Mouse (Mus musculus) forebrain, embryonic 14.5 days (tissue): Measurements from ENCODE around the gene Srsf3. TPM values are rescaled to one million over a fixed set of nuclear protein-coding genes. Genes with fewer than 3 reads are reported as not detected.
"Not testable (repeated sequence)": the region's sequence is repeated elsewhere in the genome, so short reads cannot be mapped to it uniquely, and the experiment has no call there.

Experiments used
- ATAC-seq: fragments of 200-750 bp; cut with Nextera tagmentation; 2 replicates; pipeline ENCODE4 v1.8.0; 2017; ENCODE audit warnings: mild to moderate bottlenecking, moderate library complexity
- DNase-seq: peaks from one replicate; pipeline ENCODE4 v3.0.0-alpha.2; 2015; ENCODE audit warnings: low spot score
- H3K27ac ChIP-seq: fragments of 300-500 bp; sonication (generic); 2 replicates; pipeline ENCODE4 v1.5.1; 2014; ENCODE audit warnings: low read depth, mild to moderate bottlenecking, control low read depth, low read length, moderate library complexity
- H3K27me3 ChIP-seq: fragments of 300-500 bp; sonication (generic); replicated peaks from 2 replicates; pipeline ENCODE4 v1.6.1; 2014; ENCODE audit warnings: low read length, control low read depth, mixed read lengths; ENCODE audit not compliant: control insufficient read depth, insufficient read depth
- H3K36me3 ChIP-seq: fragments of 300-500 bp; sonication (generic); 2 replicates; pipeline ENCODE4 v1.6.1; 2014; ENCODE audit warnings: low read length, control low read depth; ENCODE audit not compliant: control insufficient read depth, insufficient read depth
- H3K4me1 ChIP-seq: fragments of 300-500 bp; sonication (generic); 2 replicates; pipeline ENCODE4 v1.6.1; 2014; ENCODE audit warnings: antibody characterized with exemption, low read length, control low read depth; ENCODE audit not compliant: control insufficient read depth, insufficient read depth
- H3K4me2 ChIP-seq: fragments of 300-500 bp; sonication (generic); 2 replicates; pipeline ENCODE4 v1.6.1; 2014; ENCODE audit warnings: mild to moderate bottlenecking, control low read depth, low read length
- H3K4me3 ChIP-seq: fragments of 300-500 bp; sonication (generic); 2 replicates; pipeline ENCODE4 v1.5.1; 2014; ENCODE audit warnings: low read depth, low read length, control low read depth
- H3K9ac ChIP-seq: fragments of 300-500 bp; sonication (generic); 2 replicates; pipeline ENCODE4 v1.6.1; 2014; ENCODE audit warnings: mild to moderate bottlenecking, low read length, control low read depth, moderate library complexity
- H3K9me3 ChIP-seq: fragments of 300-500 bp; sonication (generic); replicated peaks from 2 replicates; pipeline ENCODE4 v1.6.1; 2016; ENCODE audit warnings: low read length, control low read depth, mixed read lengths; ENCODE audit not compliant: control insufficient read depth
- WGBS: fragments of 180-500 bp; shearing (Covaris S2); extraction: QIAGEN DNeasy Blood & Tissue Kit; methylation state at CpG from one replicate; pipeline ENCODE4 v1.1.7; 2014; 5-methylcytosine and 5-hydroxymethylcytosine counted together
- polyA plus RNA-seq: library from polyadenylated mRNA; unstranded; fragments of >200 nt; fragmentation: Nextera tagmentation; extraction: Ambion mirVana; gene quantifications from 2 replicates; pipeline ENCODE4 v1.2.1, GENCODE M21; 2014

The Srsf3 gene
- polyA plus RNA-seq, 1 experiment from 2014 or later, result 712 TPM

GRCm38 (mm10) chr17:29035506-29035905 is 3.1 kb downstream of the Srsf3 start:
- DNase-seq (no peak), ATAC-seq (no peak)
- no peak overlapping the region for H3K9ac ChIP-seq
- peak overlapping the region; percentile 80 for H3K4me3 ChIP-seq
- H3K36me3 ChIP-seq, result peaks cover 45% of the 10 kb centered on the region
- H3K4me2 ChIP-seq, result peak overlapping the region; percentile 99
- no peaks in the 10 kb centered on the region for H3K27me3 ChIP-seq
- H3K27ac ChIP-seq, result no peak overlapping the region
- H3K4me1 ChIP-seq, result peaks cover 11% of the 10 kb centered on the region
- H3K9me3 ChIP-seq, result no peaks in the 10 kb centered on the region

GRCm38 (mm10) chr17:29039351-29039750 is 6.9 kb downstream of the Srsf3 start:
- Histone ChIP-seq H3K4me1 (peaks cover 7% of the 10 kb centered on the region), H3K4me3 (no peak overlapping the region), H3K27ac (no peak overlapping the region), H3K36me3 (peaks cover 78% of the 10 kb centered on the region), H3K27me3 (no peaks in the 10 kb centered on the region), H3K9ac (no peak overlapping the region), H3K4me2 (no peak overlapping the region), H3K9me3 (no peaks in the 10 kb centered on the region)
- DNase-seq (no peak), ATAC-seq (no peak)
- 72% methylated on average over 11 of the region's 11 CpGs for WGBS

- not testable (repeated sequence) for H3K27me3 ChIP-seq, ATAC-seq, DNase-seq, H3K27ac ChIP-seq, H3K9ac ChIP-seq, H3K4me3 ChIP-seq, H3K4me1 ChIP-seq, H3K4me2 ChIP-seq, H3K9me3 ChIP-seq
- WGBS, result 89% methylated on average over 3 of the region's 3 CpGs
- peaks cover 93% of the 10 kb centered on the region for H3K36me3 ChIP-seq
These were observed 9.2 kb downstream of the Srsf3 start for GRCm38 (mm10) chr17:29041632-29042031.

- Histone ChIP-seq H3K4me2 (no peak overlapping the region), H3K27ac (no peak overlapping the region), H3K27me3 (no peaks in the 10 kb centered on the region), H3K4me1 (no peaks in the 10 kb centered on the region), H3K4me3 (no peak overlapping the region), H3K9ac (no peak overlapping the region), H3K9me3 (no peaks in the 10 kb centered on the region), H3K36me3 (peaks cover 93% of the 10 kb centered on the region)
- ATAC-seq (no peak), DNase-seq (no peak)
These were observed 10.1 kb downstream of the Srsf3 start for GRCm38 (mm10) chr17:29042569-29042968.

GRCm38 (mm10) chr17:29043583-29043982 is 11.2 kb downstream of the Srsf3 start:
- 83% methylated on average over 3 of the region's 3 CpGs for WGBS
- ATAC-seq (no peak), DNase-seq (no peak)
- Histone ChIP-seq H3K4me3 (no peak overlapping the region), H3K4me2 (no peak overlapping the region), H3K9ac (no peak overlapping the region), H3K27me3 (no peaks in the 10 kb centered on the region), H3K9me3 (no peaks in the 10 kb centered on the region), H3K27ac (no peak overlapping the region), H3K4me1 (no peaks in the 10 kb centered on the region), H3K36me3 (peaks cover 86% of the 10 kb centered on the region)

GRCm38 (mm10) chr17:29044146-29044924 is 11.9 kb downstream of the Srsf3 start:
- H3K9me3 ChIP-seq, result no peaks in the 10 kb centered on the region
- H3K36me3 ChIP-seq, result peaks cover 78% of the 10 kb centered on the region
- no peak for ATAC-seq
- no peaks in the 10 kb centered on the region for H3K27me3 ChIP-seq
- no peak overlapping the region for H3K27ac ChIP-seq
- H3K4me3 ChIP-seq, result no peak overlapping the region
- no peak overlapping the region for H3K9ac ChIP-seq
- 86% methylated on average over 6 of the region's 6 CpGs for WGBS
- H3K4me2 ChIP-seq, result no peak overlapping the region
- no peaks in the 10 kb centered on the region for H3K4me1 ChIP-seq
- no peak for DNase-seq

GRCm38 (mm10) chr17:29044925-29045319 is 12.5 kb downstream of the Srsf3 start:
- Histone ChIP-seq H3K27ac (no peak overlapping the region), H3K9ac (no peak overlapping the region), H3K27me3 (no peaks in the 10 kb centered on the region), H3K4me2 (no peak overlapping the region), H3K4me1 (no peaks in the 10 kb centered on the region), H3K36me3 (peaks cover 75% of the 10 kb centered on the region), H3K4me3 (no peak overlapping the region), H3K9me3 (no peaks in the 10 kb centered on the region)
- DNase-seq (peak; percentile 66), ATAC-seq (no peak)
- 79% methylated on average over 1 of the region's 1 CpGs for WGBS

GRCm38 (mm10) chr17:29045741-29046530 is 13.5 kb downstream of the Srsf3 start:
- Histone ChIP-seq H3K27me3 (no peaks in the 10 kb centered on the region), H3K4me1 (no peaks in the 10 kb centered on the region), H3K4me3 (no peak overlapping the region), H3K9me3 (no peaks in the 10 kb centered on the region), H3K9ac (no peak overlapping the region), H3K27ac (peak overlapping the region; percentile 23; the same call in 1 of the 2 replicates), H3K36me3 (peaks cover 65% of the 10 kb centered on the region), H3K4me2 (no peak overlapping the region)
- ATAC-seq (peak; percentile 24), DNase-seq (no peak)
- WGBS, result 56% methylated on average over 12 of the region's 12 CpGs

GRCm38 (mm10) chr17:29046863-29047262 is 14.4 kb downstream of the Srsf3 start:
- H3K27me3 ChIP-seq, result no peaks in the 10 kb centered on the region
- ATAC-seq (no peak), DNase-seq (no peak)
- H3K9ac ChIP-seq, result no peak overlapping the region
- WGBS, result 90% methylated on average over 3 of the region's 3 CpGs
- no peak overlapping the region for H3K27ac ChIP-seq
- no peak overlapping the region for H3K4me3 ChIP-seq
- H3K4me2 ChIP-seq, result no peak overlapping the region
- peaks cover 59% of the 10 kb centered on the region for H3K36me3 ChIP-seq
- H3K9me3 ChIP-seq, result no peaks in the 10 kb centered on the region
- H3K4me1 ChIP-seq, result no peaks in the 10 kb centered on the region
